7 mouse cellular contexts compared by ENCODE assay signal in the genomic region with DNA sequence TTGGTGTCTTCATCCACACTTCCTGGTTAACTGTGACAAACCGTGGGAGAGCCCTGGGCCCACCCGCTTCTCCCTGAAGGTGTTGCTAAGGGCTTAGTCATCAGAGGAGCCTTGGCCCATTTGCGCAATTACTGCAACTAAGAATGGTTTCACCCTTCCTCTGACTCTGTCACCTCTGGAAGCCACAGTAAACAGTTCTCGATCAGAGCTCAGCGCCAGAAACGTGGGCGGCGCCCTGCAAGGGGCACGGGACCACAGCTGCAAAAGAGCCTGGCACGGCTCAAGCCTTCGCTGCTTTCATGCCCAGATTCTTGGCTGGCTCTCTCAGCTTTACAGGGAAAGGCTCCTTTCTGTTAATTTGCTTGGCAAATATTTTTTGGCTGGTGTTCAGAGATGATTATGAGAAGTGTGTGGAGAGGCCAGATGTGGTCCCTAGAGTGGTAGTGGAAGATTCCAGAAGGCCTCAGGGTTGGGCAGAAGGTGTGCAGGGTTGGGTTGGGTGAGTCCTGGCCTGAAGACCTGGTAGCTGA.
DNase-seq lines count a peak whose midpoint lies in the region; ATAC-seq and TF ChIP-seq lines count a peak whose summit lies in the region.

No protein-coding gene starts in this region.

- TF ChIP-seq EP300 in liver, postnatal 0 days (IDR thresholded peaks at IDR 0.05; ENCODE audit: low read depth), result no peak

- no peak for TF ChIP-seq CTCF in liver, postnatal 0 days (IDR thresholded peaks at IDR 0.05; ENCODE audit: low read depth)

- no peaks in the 10 kb centered on the region for H3K27me3 ChIP-seq in liver, postnatal 0 days (ENCODE audit: insufficient read depth, low read length)
- no peaks in the 10 kb centered on the region for H3K27me3 ChIP-seq in liver, embryonic 12.5 days (replicated peaks)

- H3K4me3 ChIP-seq in liver, postnatal 0 days (ENCODE audit: low read depth, low read length), result no peak overlapping the region
- H3K4me3 ChIP-seq in liver, embryonic 12.5 days, result no peak overlapping the region

- ATAC-seq in liver, postnatal 0 days, result no peak
- ATAC-seq in liver, embryonic 12.5 days, result no peak
- ATAC-seq in CD4-positive, CD25-positive, alpha-beta regulatory T cell, adult 4 months, result no peak

- H3K9me3 ChIP-seq in liver, postnatal 0 days (ENCODE audit: low read length), result no peaks in the 10 kb centered on the region
- H3K9me3 ChIP-seq in liver, embryonic 12.5 days (replicated peaks), result no peaks in the 10 kb centered on the region

- H3K9ac ChIP-seq in liver, postnatal 0 days (replicated peaks), result no peak overlapping the region
- H3K9ac ChIP-seq in liver, embryonic 12.5 days, result no peak overlapping the region

- H3K27ac ChIP-seq in liver, postnatal 0 days (ENCODE audit: low read depth), result no peak overlapping the region
- no peak overlapping the region for H3K27ac ChIP-seq in liver, embryonic 12.5 days

- H3K4me2 ChIP-seq in liver, postnatal 0 days (ENCODE audit: low read depth, low read length), result no peak overlapping the region
- H3K4me2 ChIP-seq in liver, embryonic 12.5 days, result no peak overlapping the region

- H3K4me1 ChIP-seq in liver, postnatal 0 days (ENCODE audit: insufficient read depth), result peaks cover 4% of the 10 kb centered on the region; the same call in 1 of the 2 replicates
- peaks cover 5% of the 10 kb centered on the region for H3K4me1 ChIP-seq in liver, embryonic 12.5 days

- H3K36me3 ChIP-seq in liver, postnatal 0 days (replicated peaks; ENCODE audit: insufficient read depth, low read length), result no peaks in the 10 kb centered on the region
- no peaks in the 10 kb centered on the region for H3K36me3 ChIP-seq in liver, embryonic 12.5 days

- intact Hi-C loops in heart, postnatal 36 days (cut with DNase I), result no loop called here

- peak; percentile 20 for DNase-seq in liver, postnatal 0 days
- DNase-seq in c-Kit-positive CD71-negative TER-119-negative erythroid progenitor cells, embryonic 14.5 days (ENCODE audit: low read depth), result peak; percentile 24
- DNase-seq in heart, postnatal 36 days, result peak; percentile 23 to 26
- DNase-seq in natural killer cell, adult 2 months (ENCODE audit: low spot score in 2 of 2), result peak; percentile 12 to 21
- no peak for DNase-seq in kidney, postnatal 25 days

- WGBS in liver, postnatal 0 days (ENCODE audit: insufficient replicate concordance), result 58% methylated on average over 11 of the region's 11 CpGs
- 65% methylated on average over 11 of the region's 11 CpGs for WGBS in liver, embryonic 12.5 days (ENCODE audit: insufficient replicate concordance)

Comparison
In these comparisons a context has a peak if more than half of its experiments do, and no peak if none do; other contexts are left out.
1. DNase-seq: peak in liver, postnatal 0 days (single experiment), c-Kit-positive CD71-negative TER-119-negative erythroid progenitor cells, embryonic 14.5 days (single experiment), heart, postnatal 36 days (2 of 2) and natural killer cell, adult 2 months (2 of 2); none in kidney, postnatal 25 days (0 of 2).